Mouse (Mus musculus): ENCODE results near the gene Zfp444. TPM values are rescaled to one million over a fixed set of nuclear protein-coding genes. Genes with fewer than 3 reads are reported as not detected.

The Zfp444 gene
- polyA plus RNA-seq, 1 experiment from 2014 or later, result 71.2 TPM

GRCm38 (mm10) chr7:6185391-6185790 lies 13.4 kb downstream of the Zfp444 start:
- no peak overlapping the region for H3K4me2 ChIP-seq (ENCODE audit: low read depth)
- ATAC-seq (ENCODE audit: insufficient read depth, low FRiP score, low TSS enrichment) (no peak), DNase-seq (ENCODE audit: low spot score) (no peak)
- 93% methylated on average over 1 of the region's 1 CpGs for WGBS
- no peaks in the 10 kb centered on the region for H3K4me1 ChIP-seq (ENCODE audit: control insufficient read depth, insufficient read depth, low read length)
- H3K27me3 ChIP-seq (ENCODE audit: control insufficient read depth, insufficient read depth, low read length), result no peaks in the 10 kb centered on the region
- H3K9ac ChIP-seq (ENCODE audit: low read length), result no peak overlapping the region
- H3K27ac ChIP-seq (ENCODE audit: low read depth, low read length), result no peak overlapping the region
- no peak overlapping the region for H3K4me3 ChIP-seq (ENCODE audit: low read depth, low read length)
- H3K9me3 ChIP-seq (ENCODE audit: control insufficient read depth, low read length), result no peaks in the 10 kb centered on the region; the same call in 1 of the 2 replicates
- peaks cover 18% of the 10 kb centered on the region for H3K36me3 ChIP-seq (ENCODE audit: control insufficient read depth, insufficient read depth, low read length)

DNA sequence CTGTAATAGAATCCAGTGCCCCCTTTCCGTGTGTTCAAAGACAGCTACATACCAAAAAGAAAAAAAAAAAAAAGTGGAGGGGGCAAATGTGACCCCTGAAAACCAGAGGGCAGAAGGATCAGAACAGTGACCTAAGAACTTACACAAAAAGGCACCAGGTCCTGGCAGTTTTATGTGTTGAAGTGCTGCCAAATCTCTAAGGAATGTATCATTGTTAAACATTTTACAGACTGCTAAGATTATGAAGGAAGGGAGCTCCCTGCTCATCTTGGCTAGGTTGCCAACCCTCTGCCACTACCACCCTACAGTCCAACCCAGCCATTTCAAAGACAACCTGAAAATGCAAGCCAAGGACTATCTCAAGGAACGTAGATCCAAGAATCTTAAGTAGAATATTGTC lies 14.2 kb downstream of the Zfp444 start:
- Histone ChIP-seq H3K4me2 (ENCODE audit: low read depth) (no peak overlapping the region), H3K36me3 (ENCODE audit: control insufficient read depth, insufficient read depth, low read length) (peaks cover 18% of the 10 kb centered on the region)
- WGBS, result 100% methylated on average over 2 of the region's 2 CpGs

DNA sequence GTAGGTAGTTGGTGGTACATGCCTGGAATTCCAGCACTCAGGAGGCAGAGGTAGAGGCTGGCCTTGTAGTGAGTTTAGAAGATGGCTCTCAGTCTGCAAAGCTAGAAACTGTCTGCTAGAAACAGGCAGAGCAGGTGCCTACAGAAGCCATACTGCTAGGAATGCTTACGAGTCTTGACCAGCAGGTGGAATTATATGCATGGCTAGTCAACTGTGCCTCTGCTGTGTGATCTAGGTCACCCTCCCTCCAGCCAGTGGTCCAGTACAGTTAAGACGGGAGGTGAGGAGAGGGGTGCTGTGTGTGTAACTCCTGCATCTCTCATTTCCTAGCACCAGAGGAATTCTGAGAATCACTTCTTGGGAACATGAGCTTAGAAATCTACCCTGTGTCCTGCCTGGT lies 14.7 kb downstream of the Zfp444 start:
- Histone ChIP-seq H3K4me2 (ENCODE audit: low read depth) (no peak overlapping the region), H3K36me3 (ENCODE audit: control insufficient read depth, insufficient read depth, low read length) (peaks cover 18% of the 10 kb centered on the region), H3K4me3 (ENCODE audit: low read depth, low read length) (no peak overlapping the region), H3K9me3 (ENCODE audit: control insufficient read depth, low read length) (no peaks in the 10 kb centered on the region; the same call in 1 of the 2 replicates), H3K27me3 (ENCODE audit: control insufficient read depth, insufficient read depth, low read length) (no peaks in the 10 kb centered on the region), H3K27ac (ENCODE audit: low read depth, low read length) (no peak overlapping the region), H3K4me1 (ENCODE audit: control insufficient read depth, insufficient read depth, low read length) (no peaks in the 10 kb centered on the region), H3K9ac (ENCODE audit: low read length) (no peak overlapping the region)
- ATAC-seq (ENCODE audit: insufficient read depth, low FRiP score, low TSS enrichment), result no peak
- DNase-seq (ENCODE audit: low spot score), result no peak
- WGBS, result 86% methylated on average over 2 of the region's 2 CpGs

More for the DNA sequence above, 14.2 kb downstream of the Zfp444 start:
- DNase-seq (ENCODE audit: low spot score) (no peak), ATAC-seq (ENCODE audit: insufficient read depth, low FRiP score, low TSS enrichment) (no peak)
- Histone ChIP-seq H3K27me3 (ENCODE audit: control insufficient read depth, insufficient read depth, low read length) (no peaks in the 10 kb centered on the region), H3K9ac (ENCODE audit: low read length) (no peak overlapping the region), H3K9me3 (ENCODE audit: control insufficient read depth, low read length) (no peaks in the 10 kb centered on the region; the same call in 1 of the 2 replicates), H3K4me1 (ENCODE audit: control insufficient read depth, insufficient read depth, low read length) (no peaks in the 10 kb centered on the region), H3K27ac (ENCODE audit: low read depth, low read length) (no peak overlapping the region), H3K4me3 (ENCODE audit: low read depth, low read length) (no peak overlapping the region)

GRCm38 (mm10) chr7:6189542-6189941 lies 17.5 kb downstream of the Zfp444 start:
- Histone ChIP-seq H3K27me3 (ENCODE audit: control insufficient read depth, insufficient read depth, low read length) (no peaks in the 10 kb centered on the region), H3K9ac (ENCODE audit: low read length) (no peak overlapping the region), H3K36me3 (ENCODE audit: control insufficient read depth, insufficient read depth, low read length) (peaks cover 14% of the 10 kb centered on the region), H3K4me2 (ENCODE audit: low read depth) (no peak overlapping the region), H3K27ac (ENCODE audit: low read depth, low read length) (no peak overlapping the region), H3K9me3 (ENCODE audit: control insufficient read depth, low read length) (no peaks in the 10 kb centered on the region; the same call in 1 of the 2 replicates), H3K4me3 (ENCODE audit: low read depth, low read length) (no peak overlapping the region), H3K4me1 (ENCODE audit: control insufficient read depth, insufficient read depth, low read length) (no peaks in the 10 kb centered on the region)
- 45% methylated on average over 45 of the region's 45 CpGs for WGBS
- no peak for ATAC-seq (ENCODE audit: insufficient read depth, low FRiP score, low TSS enrichment)
- DNase-seq (ENCODE audit: low spot score), result no peak

DNA sequence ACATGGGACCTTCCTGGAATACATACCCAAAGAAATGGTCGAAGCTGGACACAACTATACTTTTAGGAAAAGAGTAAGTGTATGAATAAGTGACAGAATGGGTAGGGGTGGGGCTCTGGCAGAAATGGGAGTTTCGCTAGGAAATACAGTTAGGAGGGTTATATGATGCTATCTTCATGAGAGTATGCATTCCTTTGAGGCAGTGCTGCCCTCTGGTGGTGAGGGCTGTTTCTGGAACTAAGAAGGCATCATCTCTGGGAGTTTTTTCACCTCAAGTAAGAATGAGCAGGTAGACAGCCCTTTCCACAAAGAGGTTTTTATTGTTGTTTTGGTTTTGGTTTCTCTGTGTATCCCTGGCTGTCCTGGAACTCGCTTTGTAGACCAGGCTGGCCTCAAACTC lies 19.4 kb downstream of the Zfp444 start:
- Histone ChIP-seq H3K9ac (ENCODE audit: low read length) (no peak overlapping the region), H3K4me2 (ENCODE audit: low read depth) (no peak overlapping the region), H3K36me3 (ENCODE audit: control insufficient read depth, insufficient read depth, low read length) (peaks cover 7% of the 10 kb centered on the region), H3K27ac (ENCODE audit: low read depth, low read length) (no peak overlapping the region), H3K9me3 (ENCODE audit: control insufficient read depth, low read length) (no peaks in the 10 kb centered on the region), H3K27me3 (ENCODE audit: control insufficient read depth, insufficient read depth, low read length) (no peaks in the 10 kb centered on the region), H3K4me3 (ENCODE audit: low read depth, low read length) (no peak overlapping the region), H3K4me1 (ENCODE audit: control insufficient read depth, insufficient read depth, low read length) (no peaks in the 10 kb centered on the region)
- DNase-seq (ENCODE audit: low spot score) (peak; percentile 74), ATAC-seq (ENCODE audit: insufficient read depth, low FRiP score, low TSS enrichment) (no peak)
- WGBS, result 40% methylated on average over 3 of the region's 3 CpGs

- H3K4me1 ChIP-seq (ENCODE audit: control insufficient read depth, insufficient read depth, low read length), result no peaks in the 10 kb centered on the region
- no peaks in the 10 kb centered on the region for H3K27me3 ChIP-seq (ENCODE audit: control insufficient read depth, insufficient read depth, low read length)
- no peak overlapping the region for H3K4me3 ChIP-seq (ENCODE audit: low read depth, low read length)
- peaks cover 6% of the 10 kb centered on the region for H3K36me3 ChIP-seq (ENCODE audit: control insufficient read depth, insufficient read depth, low read length)
- H3K9ac ChIP-seq (ENCODE audit: low read length), result no peak overlapping the region
- DNase-seq (ENCODE audit: low spot score) (peak; percentile 66), ATAC-seq (ENCODE audit: insufficient read depth, low FRiP score, low TSS enrichment) (peak; percentile 79)
- no peak overlapping the region for H3K27ac ChIP-seq (ENCODE audit: low read depth, low read length)
- H3K9me3 ChIP-seq (ENCODE audit: control insufficient read depth, low read length), result no peaks in the 10 kb centered on the region
- no peak overlapping the region for H3K4me2 ChIP-seq (ENCODE audit: low read depth)
- 29% methylated on average over 5 of the region's 5 CpGs for WGBS
These were observed 22.1 kb downstream of the Zfp444 start for GRCm38 (mm10) chr7:6194129-6194528.

DNA sequence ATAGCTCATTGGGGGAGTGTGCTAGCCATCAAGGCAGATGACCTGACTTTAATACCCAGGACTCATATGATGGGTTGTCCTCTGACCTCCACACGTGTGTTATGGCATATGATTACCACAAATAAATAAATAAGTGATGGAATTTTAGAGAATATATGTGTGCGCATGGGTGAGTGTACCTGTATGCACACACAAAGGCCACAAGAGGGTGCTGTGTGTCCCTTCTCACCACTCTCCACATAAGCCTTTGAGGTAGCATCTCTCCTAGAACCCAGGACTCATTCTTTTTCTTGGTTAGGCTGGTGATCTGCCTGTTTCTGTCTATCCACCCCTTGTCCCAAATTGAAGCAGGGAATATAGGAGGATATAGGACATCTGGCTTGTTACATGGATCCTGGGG lies 23.8 kb downstream of the Zfp444 start:
- Histone ChIP-seq H3K9me3 (ENCODE audit: control insufficient read depth, low read length) (no peaks in the 10 kb centered on the region), H3K4me1 (ENCODE audit: control insufficient read depth, insufficient read depth, low read length) (no peaks in the 10 kb centered on the region), H3K36me3 (ENCODE audit: control insufficient read depth, insufficient read depth, low read length) (no peaks in the 10 kb centered on the region), H3K4me3 (ENCODE audit: low read depth, low read length) (no peak overlapping the region), H3K9ac (ENCODE audit: low read length) (no peak overlapping the region), H3K27ac (ENCODE audit: low read depth, low read length) (no peak overlapping the region), H3K27me3 (ENCODE audit: control insufficient read depth, insufficient read depth, low read length) (no peaks in the 10 kb centered on the region), H3K4me2 (ENCODE audit: low read depth) (no peak overlapping the region)
- DNase-seq (ENCODE audit: low spot score) (no peak), ATAC-seq (ENCODE audit: insufficient read depth, low FRiP score, low TSS enrichment) (no peak)
- 38% methylated on average over 2 of the region's 2 CpGs for WGBS

DNA sequence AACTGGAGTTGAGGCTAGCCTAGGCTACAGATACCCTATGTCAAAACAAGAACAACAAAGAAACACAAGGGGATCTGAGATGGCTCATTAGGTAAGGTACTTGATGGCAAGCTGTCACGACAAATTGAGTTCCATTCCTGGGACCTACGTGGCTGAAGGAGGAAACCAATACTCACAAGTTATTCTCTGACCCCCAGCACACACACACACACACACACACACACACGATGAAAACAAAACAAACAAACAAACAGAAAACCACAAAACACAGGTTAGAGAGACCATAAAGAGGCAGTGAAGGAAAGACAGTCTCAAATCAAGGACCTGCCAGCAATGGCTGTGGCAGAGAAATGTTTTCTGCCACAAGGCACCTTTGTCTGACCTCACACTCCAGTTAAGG lies 24.8 kb downstream of the Zfp444 start, which contains the start of gene Galp:
Gene Galp (plus strand): TSS at position 301 of the 400 bp plus-strand sequence.
- Histone ChIP-seq H3K27ac (ENCODE audit: low read depth, low read length) (no peak within 1 kb of the TSS), H3K4me1 (ENCODE audit: control insufficient read depth, insufficient read depth, low read length) (no peaks in the 10 kb centered on the region), H3K9me3 (ENCODE audit: control insufficient read depth, low read length) (no peaks in the 10 kb centered on the region), H3K27me3 (ENCODE audit: control insufficient read depth, insufficient read depth, low read length) (no peaks in the 10 kb centered on the region), H3K36me3 (ENCODE audit: control insufficient read depth, insufficient read depth, low read length) (no peaks in the 10 kb centered on the region), H3K4me3 (ENCODE audit: low read depth, low read length) (no peak within 1 kb of the TSS), H3K4me2 (ENCODE audit: low read depth) (no peak within 1 kb of the TSS), H3K9ac (ENCODE audit: low read length) (no peak within 1 kb of the TSS)
- 75% methylated on average over 3 of the region's 3 CpGs for WGBS
- ATAC-seq (ENCODE audit: insufficient read depth, low FRiP score, low TSS enrichment) (no peak), DNase-seq (ENCODE audit: low spot score) (no peak)

GRCm38 (mm10) chr7:6204200-6204599 lies 32.2 kb downstream of the Zfp444 start:
- no peaks in the 10 kb centered on the region for H3K9me3 ChIP-seq (ENCODE audit: control insufficient read depth, low read length)
- no peaks in the 10 kb centered on the region for H3K27me3 ChIP-seq (ENCODE audit: control insufficient read depth, insufficient read depth, low read length)
- H3K27ac ChIP-seq (ENCODE audit: low read depth, low read length), result no peak overlapping the region
- H3K4me2 ChIP-seq (ENCODE audit: low read depth), result no peak overlapping the region
- H3K9ac ChIP-seq (ENCODE audit: low read length), result no peak overlapping the region
- H3K4me1 ChIP-seq (ENCODE audit: control insufficient read depth, insufficient read depth, low read length), result no peaks in the 10 kb centered on the region
- DNase-seq (ENCODE audit: low spot score) (no peak), ATAC-seq (ENCODE audit: insufficient read depth, low FRiP score, low TSS enrichment) (no peak)
- H3K4me3 ChIP-seq (ENCODE audit: low read depth, low read length), result no peak overlapping the region
- H3K36me3 ChIP-seq (ENCODE audit: control insufficient read depth, insufficient read depth, low read length), result no peaks in the 10 kb centered on the region
- 81% methylated on average over 3 of the region's 3 CpGs for WGBS
